Mouse (Mus musculus): ENCODE data around the gene Psmd9. TPM values are rescaled to one million over a fixed set of nuclear protein-coding genes. Genes with fewer than 3 reads are reported as not detected.

The Psmd9 gene
- polyA plus RNA-seq, 1 experiment: 21.9 TPM

DNA sequence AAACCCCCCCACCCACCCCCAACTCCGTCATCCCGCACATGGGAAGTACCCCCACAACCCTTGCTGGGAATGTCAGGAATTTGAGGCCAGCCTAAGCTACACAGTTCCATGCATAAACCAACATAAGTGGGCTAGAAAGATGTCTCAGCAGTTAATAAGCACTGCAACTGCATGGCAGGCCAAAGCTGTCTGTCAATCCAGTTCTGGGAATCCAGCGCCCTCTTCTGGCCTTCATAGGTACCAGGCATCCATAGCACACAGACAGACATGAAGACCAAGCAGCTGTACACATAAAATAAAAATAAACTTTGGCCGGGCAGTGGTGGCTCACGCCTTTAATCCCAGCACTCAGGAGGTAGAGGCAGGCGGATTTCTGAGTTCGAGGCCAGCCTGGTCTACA is 13.8 kb upstream of the Psmd9 start:
- WGBS: 47% methylated on average over 7 of the region's 7 CpGs
- Histone ChIP-seq H3K4me1 (ENCODE audit: control insufficient read depth, insufficient read depth, insufficient read length, low read length) (peaks cover 4% of the 10 kb centered on the region; the same call in 1 of the 2 replicates), H3K36me3 (ENCODE audit: control insufficient read depth, insufficient read depth, low read length) (peaks cover 74% of the 10 kb centered on the region), H3K4me3 (ENCODE audit: low read depth, low read length) (no peak overlapping the region), H3K27me3 (ENCODE audit: control insufficient read depth, insufficient read depth, low read length) (no peaks in the 10 kb centered on the region), H3K27ac (ENCODE audit: insufficient read depth, low read depth, low read length) (no peak overlapping the region)
- TF ChIP-seq CTCF (IDR thresholded peaks at IDR 0.05; ENCODE audit: extremely low read depth, insufficient read length, insufficient replicate concordance, low read depth, low read length) (peak; percentile 79; the same call in 1 of the 2 replicates), POLR2A (IDR thresholded peaks at IDR 0.05; ENCODE audit: low read depth, low read length) (no peak)

DNA sequence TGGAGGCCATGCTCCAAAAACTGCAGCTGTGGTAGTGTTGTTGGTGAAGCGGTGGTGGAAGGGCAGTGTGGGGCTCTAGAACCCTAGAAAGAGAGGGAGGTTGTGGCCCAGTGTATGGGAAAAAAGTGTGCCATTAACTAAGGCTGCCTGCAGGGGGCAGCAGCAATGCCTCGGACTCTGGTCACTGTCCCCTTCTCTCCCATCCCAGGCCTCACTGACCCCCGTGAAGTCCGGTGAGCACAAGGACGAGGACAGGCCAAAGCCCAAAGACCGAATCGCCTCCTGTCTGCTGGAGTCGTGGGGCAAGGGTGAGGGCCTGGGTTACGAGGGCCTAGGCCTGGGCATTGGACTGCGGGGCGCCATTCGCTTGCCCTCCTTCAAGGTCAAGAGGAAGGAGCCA is 12.4 kb upstream of the Psmd9 start:
- no peak overlapping the region for H3K27ac ChIP-seq (ENCODE audit: insufficient read depth, low read depth, low read length)
- no peaks in the 10 kb centered on the region for H3K4me1 ChIP-seq (ENCODE audit: control insufficient read depth, insufficient read depth, insufficient read length, low read length)
- 89% methylated on average over 12 of the region's 12 CpGs for WGBS
- no peaks in the 10 kb centered on the region for H3K27me3 ChIP-seq (ENCODE audit: control insufficient read depth, insufficient read depth, low read length)
- H3K36me3 ChIP-seq (ENCODE audit: control insufficient read depth, insufficient read depth, low read length): peaks cover 79% of the 10 kb centered on the region
- H3K4me3 ChIP-seq (ENCODE audit: low read depth, low read length): no peak overlapping the region
- TF ChIP-seq CTCF (IDR thresholded peaks at IDR 0.05; ENCODE audit: extremely low read depth, insufficient read length, insufficient replicate concordance, low read depth, low read length) (peak; percentile 58; the same call in 1 of the 2 replicates), POLR2A (IDR thresholded peaks at IDR 0.05; ENCODE audit: low read depth, low read length) (no peak)

DNA sequence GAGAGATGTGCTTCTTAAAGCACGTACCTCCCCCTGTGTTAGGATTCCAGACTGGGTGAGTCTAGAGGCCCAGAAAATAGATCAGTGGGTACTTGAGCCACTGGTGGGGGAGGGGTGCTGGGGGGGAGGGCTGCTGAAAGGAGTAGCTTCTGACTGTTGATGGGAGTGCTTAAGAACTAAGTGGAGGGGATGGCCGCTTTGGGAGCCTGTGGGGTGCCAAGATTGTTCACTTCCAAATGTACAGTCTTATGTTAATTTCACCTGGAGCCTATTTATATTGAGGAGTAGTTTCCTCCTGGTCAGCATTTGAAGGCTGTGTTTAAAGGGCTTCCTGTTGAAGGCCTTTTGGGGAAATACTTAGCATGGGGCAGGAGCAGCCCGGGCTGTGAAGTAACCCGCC is 11.2 kb upstream of the Psmd9 start:
- 86% methylated on average over 4 of the region's 4 CpGs for WGBS
- Histone ChIP-seq H3K27ac (ENCODE audit: insufficient read depth, low read depth, low read length) (no peak overlapping the region), H3K4me1 (ENCODE audit: control insufficient read depth, insufficient read depth, insufficient read length, low read length) (no peaks in the 10 kb centered on the region), H3K4me3 (ENCODE audit: low read depth, low read length) (no peak overlapping the region), H3K36me3 (ENCODE audit: control insufficient read depth, insufficient read depth, low read length) (peaks cover 80% of the 10 kb centered on the region), H3K27me3 (ENCODE audit: control insufficient read depth, insufficient read depth, low read length) (no peaks in the 10 kb centered on the region)
- no peak for TF ChIP-seq CTCF (IDR thresholded peaks at IDR 0.05; ENCODE audit: extremely low read depth, insufficient read length, insufficient replicate concordance, low read depth, low read length)
- no peak for TF ChIP-seq POLR2A (IDR thresholded peaks at IDR 0.05; ENCODE audit: low read depth, low read length)

DNA sequence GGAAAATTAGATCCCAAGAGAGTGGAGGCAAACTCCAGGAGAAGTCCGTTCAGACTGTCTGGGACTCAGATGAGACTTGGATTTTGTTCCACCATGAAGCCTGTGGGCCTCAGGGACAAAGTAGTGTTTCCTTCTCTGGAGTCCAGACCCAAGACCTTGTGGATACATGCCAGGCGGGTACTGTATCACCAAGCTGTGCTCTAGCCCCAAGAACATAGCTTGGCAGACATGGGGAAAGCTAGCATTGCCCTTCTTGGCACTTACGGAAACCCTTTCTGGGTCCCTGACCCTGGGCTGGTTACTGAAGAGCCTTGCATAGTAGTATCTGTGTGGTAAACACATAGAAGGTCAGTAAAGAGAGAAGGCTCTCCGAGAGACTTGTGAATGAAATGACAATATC is 9.8 kb upstream of the Psmd9 start:
- H3K27me3 ChIP-seq (ENCODE audit: control insufficient read depth, insufficient read depth, low read length): no peaks in the 10 kb centered on the region
- peaks cover 83% of the 10 kb centered on the region for H3K36me3 ChIP-seq (ENCODE audit: control insufficient read depth, insufficient read depth, low read length)
- H3K4me3 ChIP-seq (ENCODE audit: low read depth, low read length): no peak overlapping the region
- TF ChIP-seq POLR2A (IDR thresholded peaks at IDR 0.05; ENCODE audit: low read depth, low read length) (no peak), CTCF (IDR thresholded peaks at IDR 0.05; ENCODE audit: extremely low read depth, insufficient read length, insufficient replicate concordance, low read depth, low read length) (no peak)
- no peak overlapping the region for H3K27ac ChIP-seq (ENCODE audit: insufficient read depth, low read depth, low read length)
- H3K4me1 ChIP-seq (ENCODE audit: control insufficient read depth, insufficient read depth, insufficient read length, low read length): no peaks in the 10 kb centered on the region; the same call in 1 of the 2 replicates
- WGBS: 92% methylated on average over 4 of the region's 4 CpGs

DNA sequence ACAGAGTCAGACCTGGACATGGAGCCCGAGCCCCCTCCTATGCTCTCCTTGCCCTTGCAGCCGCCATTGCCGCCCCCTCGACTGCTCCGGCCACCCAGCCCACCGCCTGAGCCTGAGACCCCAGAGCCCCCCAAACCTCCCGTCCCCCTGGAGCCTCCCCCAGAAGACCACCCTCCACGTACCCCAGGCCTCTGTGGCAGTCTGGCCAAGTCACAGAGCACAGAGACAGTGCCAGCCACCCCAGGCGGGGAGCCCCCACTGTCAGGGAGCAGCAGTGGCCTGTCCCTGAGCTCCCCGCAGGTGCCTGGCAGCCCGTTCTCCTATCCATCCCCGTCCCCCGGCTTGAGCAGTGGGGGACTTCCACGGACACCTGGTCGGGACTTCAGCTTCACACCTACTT is 9.3 kb upstream of the Psmd9 start:
- no peak overlapping the region for H3K4me3 ChIP-seq (ENCODE audit: low read depth, low read length)
- H3K36me3 ChIP-seq (ENCODE audit: control insufficient read depth, insufficient read depth, low read length): peaks cover 83% of the 10 kb centered on the region
- TF ChIP-seq CTCF (IDR thresholded peaks at IDR 0.05; ENCODE audit: extremely low read depth, insufficient read length, insufficient replicate concordance, low read depth, low read length) (no peak), POLR2A (IDR thresholded peaks at IDR 0.05; ENCODE audit: low read depth, low read length) (no peak)
- no peaks in the 10 kb centered on the region; the same call in 1 of the 2 replicates for H3K4me1 ChIP-seq (ENCODE audit: control insufficient read depth, insufficient read depth, insufficient read length, low read length)
- H3K27me3 ChIP-seq (ENCODE audit: control insufficient read depth, insufficient read depth, low read length): no peaks in the 10 kb centered on the region
- no peak overlapping the region for H3K27ac ChIP-seq (ENCODE audit: insufficient read depth, low read depth, low read length)
- WGBS: 94% methylated on average over 15 of the region's 15 CpGs

DNA sequence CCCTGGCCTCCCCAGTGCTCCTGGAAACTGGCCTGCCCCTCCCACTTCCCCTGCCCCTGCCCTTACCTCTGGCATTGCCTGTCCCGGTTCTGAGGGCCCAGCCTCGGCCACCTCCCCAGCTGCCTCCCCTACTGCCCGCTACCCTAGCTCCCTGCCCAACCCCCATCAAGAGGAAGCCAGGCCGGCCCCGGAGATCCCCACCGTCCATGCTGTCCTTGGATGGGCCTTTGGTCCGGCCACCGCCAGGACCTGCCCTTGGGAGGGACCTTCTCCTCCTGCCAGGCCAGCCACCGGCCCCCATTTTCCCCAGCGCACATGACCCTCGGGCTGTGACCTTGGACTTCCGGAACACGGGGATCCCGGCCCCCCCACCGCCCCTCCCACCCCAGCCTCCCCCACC is 8.9 kb upstream of the Psmd9 start:
- no peaks in the 10 kb centered on the region for H3K27me3 ChIP-seq (ENCODE audit: control insufficient read depth, insufficient read depth, low read length)
- H3K36me3 ChIP-seq (ENCODE audit: control insufficient read depth, insufficient read depth, low read length): peaks cover 81% of the 10 kb centered on the region
- no peak overlapping the region for H3K27ac ChIP-seq (ENCODE audit: insufficient read depth, low read depth, low read length)
- no peaks in the 10 kb centered on the region; the same call in 1 of the 2 replicates for H3K4me1 ChIP-seq (ENCODE audit: control insufficient read depth, insufficient read depth, insufficient read length, low read length)
- no peak overlapping the region for H3K4me3 ChIP-seq (ENCODE audit: low read depth, low read length)
- WGBS: 84% methylated on average over 15 of the region's 15 CpGs
- TF ChIP-seq CTCF (IDR thresholded peaks at IDR 0.05; ENCODE audit: extremely low read depth, insufficient read length, insufficient replicate concordance, low read depth, low read length) (no peak), POLR2A (IDR thresholded peaks at IDR 0.05; ENCODE audit: low read depth, low read length) (no peak)

DNA sequence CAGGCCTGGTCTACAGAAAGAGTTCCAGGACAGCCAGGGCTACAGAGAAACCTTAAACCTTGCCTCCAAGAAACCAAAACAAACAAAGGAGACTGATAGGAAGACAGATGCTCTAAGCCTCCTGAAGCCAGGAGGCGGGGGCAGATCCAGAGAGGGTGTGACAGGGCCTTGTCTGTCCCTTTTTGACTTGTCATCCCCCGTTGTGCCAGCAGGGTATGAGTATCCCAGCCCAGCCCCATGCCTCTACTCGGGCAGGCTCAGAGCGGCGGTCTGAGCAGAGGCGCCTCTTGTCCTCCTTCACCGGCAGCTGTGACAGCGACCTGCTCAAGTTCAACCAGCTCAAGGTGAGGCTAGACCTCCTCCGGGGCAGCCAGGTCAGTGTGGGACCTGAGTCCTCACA is 6.3 kb upstream of the Psmd9 start:
- Histone ChIP-seq H3K4me3 (ENCODE audit: low read depth, low read length) (no peak overlapping the region), H3K36me3 (ENCODE audit: control insufficient read depth, insufficient read depth, low read length) (peaks cover 81% of the 10 kb centered on the region), H3K27ac (ENCODE audit: insufficient read depth, low read depth, low read length) (no peak overlapping the region), H3K27me3 (ENCODE audit: control insufficient read depth, insufficient read depth, low read length) (no peaks in the 10 kb centered on the region), H3K4me1 (ENCODE audit: control insufficient read depth, insufficient read depth, insufficient read length, low read length) (no peaks in the 10 kb centered on the region; the same call in 1 of the 2 replicates)
- no peak for TF ChIP-seq POLR2A (IDR thresholded peaks at IDR 0.05; ENCODE audit: low read depth, low read length)
- no peak for TF ChIP-seq CTCF (IDR thresholded peaks at IDR 0.05; ENCODE audit: extremely low read depth, insufficient read length, insufficient replicate concordance, low read depth, low read length)
- WGBS: 86% methylated on average over 9 of the region's 9 CpGs

All from small intestine, adult 2 months (tissue).